Mouse (Mus musculus): ENCODE data around the gene Adra1d. TPM values are rescaled to one million over a fixed set of nuclear protein-coding genes. Genes with fewer than 3 reads are reported as not detected.

The Adra1d gene
- polyA plus RNA-seq, 1 experiment from 2014 or later = not detected

DNA sequence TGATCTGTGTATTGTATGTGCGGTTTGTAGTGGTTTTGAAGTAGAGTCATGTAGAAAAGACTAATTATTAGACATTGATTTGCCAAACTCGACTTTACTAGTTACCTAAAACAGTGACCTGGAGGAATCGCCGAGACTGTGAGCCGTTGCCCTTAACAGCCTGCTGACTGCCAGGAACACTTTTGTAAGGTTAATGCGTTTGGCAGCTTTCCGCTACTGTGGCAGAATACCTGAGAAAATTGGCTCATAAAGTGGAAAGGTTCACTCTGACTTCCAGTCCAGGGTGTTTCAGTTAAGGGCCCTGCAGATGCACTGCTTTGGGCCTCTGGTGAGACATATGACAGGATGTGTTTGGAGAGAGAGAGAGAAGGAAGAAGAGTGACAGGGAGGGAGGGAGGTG, 30.8 kb downstream of the Adra1d start:
- H3K9me3 ChIP-seq (replicated peaks) = no peaks in the 10 kb centered on the region
- H3K4me2 ChIP-seq = no peak overlapping the region
- H3K4me3 ChIP-seq = no peak overlapping the region
- H3K4me1 ChIP-seq = no peaks in the 10 kb centered on the region
- no peak for ATAC-seq
- H3K27ac ChIP-seq = no peak overlapping the region
- 83% methylated on average over 7 of the region's 7 CpGs for WGBS
- H3K27me3 ChIP-seq = no peaks in the 10 kb centered on the region
- no peak overlapping the region for H3K9ac ChIP-seq
- no peaks in the 10 kb centered on the region for H3K36me3 ChIP-seq (ENCODE audit: poor library complexity, severe bottlenecking)

DNA sequence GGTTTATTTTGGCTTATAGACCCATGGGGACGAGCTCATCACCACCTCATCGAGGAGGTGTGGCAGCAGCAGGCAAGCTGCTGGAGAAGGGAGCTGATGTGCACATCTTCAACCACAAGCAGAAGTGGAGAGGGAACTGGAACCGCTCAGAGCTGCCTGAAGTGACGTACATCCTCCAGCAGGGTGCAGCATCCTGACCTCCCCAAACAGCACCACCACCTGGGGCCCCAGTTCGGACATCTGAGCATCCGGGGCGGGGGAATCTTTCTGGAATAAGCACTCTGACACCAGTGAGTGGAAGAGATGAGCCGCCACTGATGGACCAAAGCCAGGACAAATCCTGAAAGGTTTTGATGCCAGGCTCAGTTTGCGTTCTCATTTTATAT, 31.5 kb downstream of the Adra1d start:
- Histone ChIP-seq H3K4me1 (no peaks in the 10 kb centered on the region), H3K36me3 (ENCODE audit: poor library complexity, severe bottlenecking) (0 out of 2 replicates have a peak, but pooled peaks cover 6% of the 10 kb centered on the region), H3K9ac (no peak overlapping the region), H3K27me3 (no peaks in the 10 kb centered on the region), H3K4me3 (no peak overlapping the region), H3K27ac (no peak overlapping the region), H3K9me3 (replicated peaks) (no peaks in the 10 kb centered on the region), H3K4me2 (no peak overlapping the region)
- 0 out of 2 replicates have a peak, but pooled peaks have one; percentile 42 for ATAC-seq
- WGBS = 22% methylated on average over 9 of the region's 9 CpGs

DNA sequence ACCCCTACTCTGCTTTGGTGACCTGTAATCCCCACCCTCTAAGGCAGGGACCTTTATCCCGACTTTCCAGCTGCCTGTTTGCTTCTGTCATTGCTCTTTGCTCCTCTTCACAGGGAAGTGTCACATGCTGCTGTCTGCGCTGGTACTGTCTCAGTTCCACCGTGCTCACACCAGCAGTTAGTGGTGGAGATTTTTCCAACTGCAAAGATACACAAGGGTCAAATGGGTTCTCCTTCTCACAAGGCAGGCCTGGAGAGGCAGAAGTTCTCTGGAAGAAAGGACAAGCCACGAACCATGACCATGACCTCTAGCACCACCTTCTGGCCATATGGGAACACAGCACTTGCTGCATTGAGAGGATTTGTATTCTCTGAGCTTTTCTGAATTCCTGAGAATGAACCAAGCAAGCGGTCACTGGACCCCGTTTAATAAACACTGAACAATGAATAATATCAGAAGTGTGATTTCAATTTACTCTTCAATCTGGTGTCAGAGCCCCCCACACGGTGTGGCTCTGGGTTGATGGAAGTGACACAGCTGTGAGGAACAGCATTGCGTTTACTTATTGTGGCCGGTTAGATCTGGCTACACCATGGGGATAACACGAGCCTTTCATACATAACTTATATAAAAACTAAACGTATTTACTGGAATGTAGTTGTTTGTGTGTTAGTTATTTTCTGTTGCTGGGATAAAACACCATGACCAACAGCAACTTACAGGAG, 32.0 kb downstream of the Adra1d start:
- H3K27me3 ChIP-seq = no peaks in the 10 kb centered on the region

DNA sequence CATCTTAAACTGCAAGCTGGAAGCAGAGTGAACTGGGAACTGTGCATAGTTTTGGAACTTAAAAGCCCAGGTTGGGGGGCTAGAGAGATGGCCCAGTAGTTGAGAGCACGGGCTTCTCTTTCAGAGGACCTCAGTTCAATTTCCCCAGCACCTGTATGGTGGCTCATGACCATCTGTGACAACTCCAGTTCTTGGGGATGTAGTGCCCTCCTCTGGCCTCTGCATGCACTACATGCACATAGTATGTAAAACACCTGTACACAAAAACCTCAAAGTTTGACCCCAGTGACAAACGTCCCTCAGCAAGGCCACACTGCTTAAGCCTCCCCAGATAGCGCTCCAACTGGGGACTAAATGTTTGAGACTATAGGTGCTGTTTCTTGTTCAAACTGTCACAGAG, 35.0 kb downstream of the Adra1d start:
- Histone ChIP-seq H3K27ac (no peak overlapping the region), H3K9me3 (replicated peaks) (no peaks in the 10 kb centered on the region), H3K4me1 (no peaks in the 10 kb centered on the region), H3K4me2 (no peak overlapping the region), H3K27me3 (no peaks in the 10 kb centered on the region), H3K36me3 (ENCODE audit: poor library complexity, severe bottlenecking) (peaks cover 22% of the 10 kb centered on the region), H3K9ac (no peak overlapping the region), H3K4me3 (no peak overlapping the region)
- whole genome bisulfite sequencing = 50% methylated on average over 3 of the region's 3 CpGs
- no peak for ATAC-seq

More for the DNA sequence above, 32.0 kb downstream of the Adra1d start:
- no peak overlapping the region for H3K4me3 ChIP-seq
- no peak overlapping the region for H3K27ac ChIP-seq
- peaks cover 10% of the 10 kb centered on the region; the same call in 1 of the 2 replicates for H3K36me3 ChIP-seq (ENCODE audit: poor library complexity, severe bottlenecking)
- peak; percentile 54 for ATAC-seq
- H3K4me1 ChIP-seq = no peaks in the 10 kb centered on the region
- H3K9me3 ChIP-seq (replicated peaks) = no peaks in the 10 kb centered on the region
- no peak overlapping the region for H3K9ac ChIP-seq
- H3K4me2 ChIP-seq = no peak overlapping the region
- WGBS = 35% methylated on average over 11 of the region's 11 CpGs

DNA sequence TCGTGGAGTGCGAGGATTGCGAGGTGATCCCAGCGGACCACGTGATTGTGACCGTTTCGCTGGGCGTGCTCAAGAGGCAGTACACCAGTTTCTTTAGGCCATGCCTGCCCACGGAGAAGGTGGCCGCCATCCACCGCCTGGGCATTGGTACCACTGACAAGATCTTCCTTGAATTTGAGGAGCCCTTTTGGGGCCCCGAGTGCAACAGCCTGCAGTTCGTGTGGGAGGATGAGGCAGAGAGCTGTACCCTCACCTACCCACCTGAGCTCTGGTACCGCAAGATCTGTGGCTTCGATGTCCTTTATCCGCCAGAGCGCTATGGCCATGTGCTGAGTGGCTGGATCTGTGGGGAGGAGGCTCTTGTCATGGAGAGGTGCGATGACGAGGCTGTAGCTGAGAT, 41.3 kb downstream of the Adra1d start:
- ATAC-seq = no peak
- no peak overlapping the region for H3K9ac ChIP-seq
- H3K36me3 ChIP-seq (ENCODE audit: poor library complexity, severe bottlenecking) = peaks cover 51% of the 10 kb centered on the region
- H3K27ac ChIP-seq = no peak overlapping the region
- 96% methylated on average over 19 of the region's 19 CpGs for WGBS
- H3K27me3 ChIP-seq = no peaks in the 10 kb centered on the region
- no peak overlapping the region for H3K4me3 ChIP-seq
- no peak overlapping the region for H3K4me2 ChIP-seq
- H3K9me3 ChIP-seq (replicated peaks) = no peaks in the 10 kb centered on the region
- no peaks in the 10 kb centered on the region for H3K4me1 ChIP-seq

DNA sequence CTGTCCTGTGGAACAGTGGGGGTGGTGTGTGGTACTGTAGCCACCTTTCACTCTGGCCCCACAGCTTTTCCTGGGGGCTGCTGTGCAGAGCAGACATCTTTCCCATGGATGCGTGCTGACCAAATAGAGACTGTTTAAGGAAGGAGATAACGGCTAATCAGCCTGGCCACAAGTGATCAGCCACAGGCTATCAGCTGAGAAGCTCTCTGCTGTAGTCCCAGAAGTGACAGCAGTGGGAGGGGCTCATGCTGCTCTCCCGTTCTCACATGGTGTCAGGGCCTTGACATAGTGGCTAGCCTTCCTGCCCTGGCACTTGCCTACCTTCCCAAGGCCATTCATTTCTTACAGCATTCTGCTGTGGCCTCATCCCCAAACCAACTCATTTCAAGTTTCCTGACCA, 43.3 kb downstream of the Adra1d start:
- H3K27me3 ChIP-seq = no peaks in the 10 kb centered on the region
- peaks cover 43% of the 10 kb centered on the region for H3K36me3 ChIP-seq (ENCODE audit: poor library complexity, severe bottlenecking)
- peaks cover 1% of the 10 kb centered on the region; the same call in 1 of the 2 replicates for H3K4me1 ChIP-seq
- ATAC-seq = no peak
- no peak overlapping the region for H3K4me3 ChIP-seq
- 84% methylated on average over 3 of the region's 3 CpGs for WGBS
- no peak overlapping the region for H3K9ac ChIP-seq
- no peak overlapping the region for H3K27ac ChIP-seq
- H3K4me2 ChIP-seq = no peak overlapping the region
- no peaks in the 10 kb centered on the region for H3K9me3 ChIP-seq (replicated peaks)

DNA sequence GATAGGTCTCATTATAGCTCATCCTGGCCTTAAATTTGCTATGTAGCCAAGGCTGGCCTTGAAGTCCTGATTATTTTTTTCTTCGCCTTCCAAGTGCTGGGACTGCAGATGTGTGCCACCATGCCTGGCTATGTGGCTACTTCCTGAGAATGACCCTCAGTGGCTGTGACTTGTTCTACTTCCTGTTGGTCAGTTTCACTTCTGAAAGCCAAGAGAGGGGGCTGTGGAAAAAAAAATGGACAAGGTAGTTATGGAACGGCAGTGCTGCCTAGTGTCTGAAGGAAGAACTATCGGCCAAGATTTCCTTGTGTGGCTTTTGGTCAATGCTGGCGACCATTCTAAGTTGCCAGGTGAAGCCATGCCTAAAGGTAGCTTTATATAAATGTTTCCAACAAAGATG, 44.5 kb downstream of the Adra1d start:
- Histone ChIP-seq H3K36me3 (ENCODE audit: poor library complexity, severe bottlenecking) (peaks cover 42% of the 10 kb centered on the region), H3K9me3 (replicated peaks) (no peaks in the 10 kb centered on the region), H3K27ac (no peak overlapping the region), H3K27me3 (no peaks in the 10 kb centered on the region), H3K4me1 (peaks cover 7% of the 10 kb centered on the region; the same call in 1 of the 2 replicates), H3K9ac (no peak overlapping the region), H3K4me3 (no peak overlapping the region), H3K4me2 (no peak overlapping the region)
- no peak for ATAC-seq
- WGBS = 93% methylated on average over 4 of the region's 4 CpGs

DNA sequence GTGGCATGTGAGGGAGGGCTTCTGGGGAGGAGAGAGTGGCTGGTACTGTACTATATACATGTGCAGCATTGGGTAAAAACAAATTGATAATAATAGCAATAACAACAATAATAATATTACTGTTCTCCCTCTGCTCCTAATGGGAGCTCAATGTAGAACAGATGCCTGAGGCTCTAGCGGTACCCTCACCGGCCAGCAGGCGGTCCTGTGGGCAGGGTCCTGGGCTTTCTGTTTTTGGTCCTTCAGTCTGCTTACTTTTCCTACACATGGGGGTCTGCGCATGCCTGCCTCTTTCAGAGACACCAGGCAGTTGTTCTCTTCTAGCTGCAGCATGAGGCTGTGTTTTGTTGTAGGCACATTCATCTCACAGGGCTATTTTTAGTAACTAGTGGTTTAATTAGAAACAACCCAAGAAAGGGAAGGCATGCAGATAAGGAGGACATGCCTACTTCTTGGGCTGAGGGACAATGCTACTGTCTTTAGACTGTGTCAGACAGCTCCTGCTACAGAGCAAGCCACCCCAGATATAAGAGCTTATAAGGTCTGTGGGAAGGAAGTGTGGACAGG, 47.9 kb downstream of the Adra1d start:
- Histone ChIP-seq H3K4me2 (no peak overlapping the region), H3K4me1 (peaks cover 21% of the 10 kb centered on the region), H3K36me3 (ENCODE audit: poor library complexity, severe bottlenecking) (peaks cover 24% of the 10 kb centered on the region), H3K27ac (peak overlapping the region; percentile 40; the same call in 1 of the 2 replicates), H3K9me3 (replicated peaks) (no peaks in the 10 kb centered on the region), H3K4me3 (no peak overlapping the region), H3K27me3 (no peaks in the 10 kb centered on the region), H3K9ac (no peak overlapping the region)
- 86% methylated on average over 4 of the region's 4 CpGs for WGBS
- no peak for ATAC-seq

DNA sequence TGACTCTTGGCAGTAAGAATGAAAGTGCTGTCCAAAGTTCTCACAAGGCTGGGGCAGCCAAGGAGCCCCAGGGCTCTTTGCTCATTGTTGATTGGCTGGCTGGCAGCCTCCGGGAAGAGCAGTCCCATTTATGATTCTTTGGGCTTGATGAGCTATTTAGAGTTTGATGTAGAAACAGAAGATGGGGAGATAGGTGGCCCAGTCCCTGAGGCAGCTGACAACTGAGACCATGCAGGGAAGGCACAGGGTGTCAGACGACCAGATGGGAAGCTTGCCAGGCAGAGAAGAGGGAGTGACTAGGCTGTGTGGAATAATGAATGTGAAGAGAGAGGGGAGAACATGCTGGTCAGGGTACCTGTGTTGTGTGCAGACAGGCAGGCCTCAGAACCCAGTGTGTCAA, 48.6 kb downstream of the Adra1d start:
- peaks cover 23% of the 10 kb centered on the region for H3K4me1 ChIP-seq

DNA sequence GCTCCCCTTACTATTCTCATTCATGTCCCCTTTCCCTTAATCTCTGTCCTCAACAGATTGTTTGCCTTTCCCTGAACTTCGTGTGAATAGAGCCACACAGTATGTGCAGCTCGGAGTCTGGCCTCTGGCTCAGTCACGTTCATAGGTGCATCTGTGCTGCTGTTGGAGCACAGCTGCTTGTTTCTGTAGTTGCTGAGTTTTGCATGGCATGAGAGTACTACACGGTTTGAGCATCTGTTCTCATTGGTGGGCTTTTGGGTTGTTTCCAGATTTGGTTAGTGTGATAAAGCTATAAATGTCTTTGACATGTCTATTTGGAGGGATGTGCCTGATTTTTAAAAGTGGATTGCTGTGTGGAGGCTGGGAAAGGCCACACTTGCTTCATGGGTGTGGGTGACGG, 51.6 kb downstream of the Adra1d start:
- Histone ChIP-seq H3K4me1 (peaks cover 52% of the 10 kb centered on the region), H3K27ac (no peak overlapping the region), H3K27me3 (no peaks in the 10 kb centered on the region), H3K4me3 (no peak overlapping the region), H3K9me3 (replicated peaks) (no peaks in the 10 kb centered on the region), H3K4me2 (no peak overlapping the region), H3K9ac (no peak overlapping the region), H3K36me3 (ENCODE audit: poor library complexity, severe bottlenecking) (peaks cover 8% of the 10 kb centered on the region; the same call in 1 of the 2 replicates)
- no peak for ATAC-seq
- WGBS = 70% methylated on average over 5 of the region's 5 CpGs

More for the DNA sequence above, 48.6 kb downstream of the Adra1d start:
- H3K27ac ChIP-seq = no peak overlapping the region; the same call in 1 of the 2 replicates
- no peaks in the 10 kb centered on the region for H3K9me3 ChIP-seq (replicated peaks)
- 56% methylated on average over 2 of the region's 2 CpGs for WGBS
- no peaks in the 10 kb centered on the region for H3K27me3 ChIP-seq
- H3K9ac ChIP-seq = no peak overlapping the region
- no peak overlapping the region for H3K4me2 ChIP-seq
- no peak overlapping the region for H3K4me3 ChIP-seq
- 0 out of 2 replicates have a peak, but pooled peaks have one; percentile 26 for ATAC-seq
- peaks cover 24% of the 10 kb centered on the region for H3K36me3 ChIP-seq (ENCODE audit: poor library complexity, severe bottlenecking)

DNA sequence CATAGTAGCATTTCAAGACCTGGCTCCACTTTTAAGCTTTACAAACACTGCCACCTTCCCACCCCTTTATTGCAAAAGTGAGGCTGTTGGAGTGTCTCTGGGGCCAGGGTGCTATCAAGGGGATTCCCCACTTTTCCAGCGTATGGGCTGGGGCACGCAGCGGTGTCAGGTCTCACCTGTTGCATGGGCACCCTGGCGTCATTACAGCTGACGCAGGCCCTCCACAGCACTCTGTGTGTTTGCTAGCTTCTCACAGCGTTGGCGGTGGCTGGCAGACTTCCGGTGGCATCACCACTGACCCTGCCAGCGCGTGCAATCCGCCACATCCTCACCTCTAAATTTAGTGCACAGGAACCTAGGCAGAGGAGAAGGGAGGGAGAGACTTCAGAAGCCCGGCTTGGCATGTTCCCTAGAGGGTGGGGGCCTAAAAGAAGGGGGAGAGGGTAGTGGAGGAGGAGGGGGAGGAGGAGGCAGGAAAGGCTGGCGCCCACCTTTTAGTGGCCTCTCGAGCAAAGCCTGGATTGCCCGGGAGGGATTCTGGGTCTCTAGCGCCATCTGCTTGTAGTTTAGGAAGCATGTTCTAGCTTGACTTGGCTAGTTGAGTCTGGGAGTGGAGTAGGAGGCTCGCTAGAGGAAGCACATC, 52.3 kb downstream of the Adra1d start:
- Histone ChIP-seq H3K4me1 (peaks cover 55% of the 10 kb centered on the region), H3K9me3 (replicated peaks) (no peaks in the 10 kb centered on the region), H3K27me3 (no peaks in the 10 kb centered on the region), H3K4me2 (peak overlapping the region; percentile 51), H3K27ac (no peak overlapping the region), H3K4me3 (peak overlapping the region; percentile 17; the same call in 1 of the 2 replicates), H3K9ac (no peak overlapping the region), H3K36me3 (ENCODE audit: poor library complexity, severe bottlenecking) (0 out of 2 replicates have a peak, but pooled peaks cover 3% of the 10 kb centered on the region)
- 14% methylated on average over 17 of the region's 17 CpGs for WGBS
- peak; percentile 39; the same call in 1 of the 2 replicates for ATAC-seq

DNA sequence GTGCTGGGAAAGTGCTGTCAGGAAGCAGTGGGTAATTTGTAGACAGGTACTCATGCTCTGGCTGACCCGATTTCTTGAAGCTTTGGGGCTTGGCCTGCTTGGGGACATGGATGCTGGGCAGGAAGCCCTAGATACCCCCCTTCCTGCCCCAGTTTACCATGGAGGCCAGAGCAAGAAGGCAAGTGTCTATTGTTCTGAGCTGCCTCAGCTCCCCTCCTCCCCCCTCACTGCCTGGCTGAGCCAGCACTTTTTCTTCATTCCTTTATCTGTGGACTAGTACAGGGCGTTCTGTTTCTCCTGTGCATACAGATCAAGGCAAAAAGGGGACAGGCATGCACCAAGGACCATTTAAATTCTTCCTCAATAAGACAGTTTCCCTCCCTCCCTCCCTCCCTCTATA, 53.6 kb downstream of the Adra1d start:
- H3K9me3 ChIP-seq (replicated peaks) = no peaks in the 10 kb centered on the region
- H3K4me2 ChIP-seq = no peak overlapping the region
- H3K9ac ChIP-seq = peak overlapping the region; percentile 30; the same call in 1 of the 2 replicates
- H3K27ac ChIP-seq = no peak overlapping the region; the same call in 1 of the 2 replicates
- no peaks in the 10 kb centered on the region for H3K27me3 ChIP-seq
- H3K4me1 ChIP-seq = peaks cover 51% of the 10 kb centered on the region
- H3K4me3 ChIP-seq = no peak overlapping the region
- no peak for ATAC-seq
- 33% methylated on average over 2 of the region's 2 CpGs for WGBS
- H3K36me3 ChIP-seq (ENCODE audit: poor library complexity, severe bottlenecking) = 0 out of 2 replicates have a peak, but pooled peaks cover 3% of the 10 kb centered on the region
